Mouse (Mus musculus): ENCODE measurements at regions not wholly inside any gene's neighbourhood (a gene's known extent, or its start where the extent isn't known, plus 50 kb on each side); places are given as distances from the start of the nearest gene placed in this dataset.

DNA sequence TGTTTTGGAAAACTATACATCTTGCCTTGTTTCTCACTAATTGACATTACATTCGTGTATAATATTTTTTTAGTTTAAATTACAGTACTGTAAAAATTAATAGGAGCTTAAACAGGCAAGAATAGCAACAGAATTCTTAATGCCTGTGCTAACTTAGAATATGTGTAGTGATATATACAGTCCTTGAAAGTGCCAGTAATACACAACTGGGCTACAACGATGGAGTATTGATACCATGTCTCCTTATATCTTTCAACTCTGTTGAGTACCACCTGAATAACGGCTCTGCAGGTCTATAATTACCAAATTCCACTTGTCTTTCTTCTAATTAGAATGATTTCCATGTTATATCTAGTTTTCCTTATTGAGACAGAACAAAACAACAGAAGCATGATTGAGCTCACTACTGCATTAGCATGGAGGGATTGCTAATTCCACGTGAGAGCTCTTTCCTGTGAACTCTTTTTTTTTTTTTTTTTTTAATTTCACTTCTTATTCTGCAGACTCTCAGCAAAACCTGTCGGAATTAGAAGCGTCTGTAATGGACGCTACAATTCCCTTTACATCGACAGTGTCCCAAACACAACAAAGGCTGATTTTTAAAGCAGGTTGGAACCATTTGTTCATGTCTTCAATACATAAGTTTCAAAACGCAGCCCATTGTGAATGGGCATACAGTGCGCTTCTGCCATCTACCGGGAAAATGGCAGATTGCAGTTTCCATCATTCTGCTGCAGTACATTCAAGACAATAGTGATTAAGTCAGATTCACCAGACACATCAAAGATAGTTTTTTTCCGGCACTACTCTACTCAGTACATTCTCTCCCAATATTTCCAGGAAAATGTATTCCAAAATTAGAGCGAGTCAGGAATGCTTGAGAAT is 300.8 kb upstream of the Gpc5 start:
- WGBS, result 26% methylated on average over 13 of the region's 13 CpGs
- no peak overlapping the region for H3K4me3 ChIP-seq (ENCODE audit: control insufficient read depth, insufficient read depth, low read length)
- no peaks in the 10 kb centered on the region for H3K27me3 ChIP-seq (ENCODE audit: control insufficient read depth, insufficient read depth, low read length)
- TF ChIP-seq POLR2A (IDR thresholded peaks at IDR 0.05; ENCODE audit: control insufficient read depth, extremely low read depth, insufficient read depth, low read length, poor library complexity), result no peak
- TF ChIP-seq CTCF (IDR thresholded peaks at IDR 0.05; ENCODE audit: borderline replicate concordance, control insufficient read depth, extremely low read depth, insufficient read depth, low read length, poor library complexity), result no peak
- no peaks in the 10 kb centered on the region for H3K36me3 ChIP-seq (ENCODE audit: control insufficient read depth, insufficient read depth, low read length)
- no peaks in the 10 kb centered on the region for H3K4me1 ChIP-seq (replicated peaks; ENCODE audit: control insufficient read depth, insufficient read depth, low read length)
- no peak overlapping the region for H3K27ac ChIP-seq (ENCODE audit: control insufficient read depth, insufficient read depth, low read length)
- DNase-seq, result peak; percentile 39

DNA sequence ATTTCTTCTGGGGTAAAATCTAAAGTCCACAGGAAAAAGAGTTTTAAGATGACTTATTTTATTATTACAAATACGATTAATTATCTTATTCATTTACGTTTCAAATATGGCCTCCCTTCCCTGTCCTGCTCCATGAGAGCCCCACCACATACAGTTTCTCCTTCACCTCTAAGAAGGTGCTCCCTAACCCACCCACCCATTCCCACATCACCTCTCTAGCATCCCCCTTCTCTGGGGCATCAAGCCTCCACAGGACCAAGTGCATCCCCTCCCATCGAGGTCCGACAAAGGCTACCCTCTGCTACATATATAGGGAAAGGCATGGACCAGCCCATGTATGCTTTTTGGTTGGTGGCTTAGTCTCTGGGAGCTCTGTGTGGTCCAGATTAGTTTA is 300.2 kb upstream of the Gpc5 start:
- Histone ChIP-seq H3K36me3 (ENCODE audit: control insufficient read depth, insufficient read depth, low read length) (no peaks in the 10 kb centered on the region), H3K27me3 (ENCODE audit: control insufficient read depth, insufficient read depth, low read length) (no peaks in the 10 kb centered on the region), H3K4me3 (ENCODE audit: control insufficient read depth, insufficient read depth, low read length) (no peak overlapping the region), H3K4me1 (replicated peaks; ENCODE audit: control insufficient read depth, insufficient read depth, low read length) (no peaks in the 10 kb centered on the region), H3K27ac (ENCODE audit: control insufficient read depth, insufficient read depth, low read length) (no peak overlapping the region)
- TF ChIP-seq CTCF (IDR thresholded peaks at IDR 0.05; ENCODE audit: borderline replicate concordance, control insufficient read depth, extremely low read depth, insufficient read depth, low read length, poor library complexity) (no peak), POLR2A (IDR thresholded peaks at IDR 0.05; ENCODE audit: control insufficient read depth, extremely low read depth, insufficient read depth, low read length, poor library complexity) (no peak)
- 72% methylated on average over 4 of the region's 4 CpGs for WGBS
- DNase-seq, result no peak

DNA sequence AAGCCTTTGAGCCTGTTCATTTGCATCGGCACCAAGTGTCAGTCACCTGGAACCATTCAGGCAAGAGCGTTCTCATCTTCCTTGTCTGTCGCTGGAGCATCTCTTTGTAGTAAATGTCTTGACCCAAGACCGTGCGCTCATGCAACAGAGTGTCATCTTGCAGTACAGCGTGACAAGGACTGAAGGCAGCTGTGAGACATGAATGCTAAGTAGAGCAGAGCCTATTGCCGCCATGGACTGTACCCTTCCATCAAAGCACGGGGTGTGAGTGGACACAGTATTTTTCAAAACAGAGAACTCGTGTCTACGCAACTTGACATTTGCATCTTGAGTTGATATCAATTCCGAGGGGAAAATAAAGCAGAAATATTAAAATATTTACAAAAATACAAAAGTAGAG is 287.4 kb upstream of the Gpc5 start:
- TF ChIP-seq CTCF (IDR thresholded peaks at IDR 0.05; ENCODE audit: borderline replicate concordance, control insufficient read depth, extremely low read depth, insufficient read depth, low read length, poor library complexity) (no peak), POLR2A (IDR thresholded peaks at IDR 0.05; ENCODE audit: control insufficient read depth, extremely low read depth, insufficient read depth, low read length, poor library complexity) (no peak)
- 95% methylated on average over 11 of the region's 11 CpGs for WGBS
- DNase-seq, result no peak
- no peaks in the 10 kb centered on the region for H3K36me3 ChIP-seq (ENCODE audit: control insufficient read depth, insufficient read depth, low read length)
- H3K27me3 ChIP-seq (ENCODE audit: control insufficient read depth, insufficient read depth, low read length), result no peaks in the 10 kb centered on the region
- no peak overlapping the region for H3K27ac ChIP-seq (ENCODE audit: control insufficient read depth, insufficient read depth, low read length)
- no peak overlapping the region for H3K4me3 ChIP-seq (ENCODE audit: control insufficient read depth, insufficient read depth, low read length)
- no peaks in the 10 kb centered on the region for H3K4me1 ChIP-seq (replicated peaks; ENCODE audit: control insufficient read depth, insufficient read depth, low read length)

GRCm38 (mm10) chr14:114808621-114809020 is 283.4 kb upstream of the Gpc5 start:
- Histone ChIP-seq H3K4me3 (ENCODE audit: control insufficient read depth, insufficient read depth, low read length) (no peak overlapping the region), H3K27me3 (ENCODE audit: control insufficient read depth, insufficient read depth, low read length) (no peaks in the 10 kb centered on the region), H3K4me1 (replicated peaks; ENCODE audit: control insufficient read depth, insufficient read depth, low read length) (no peaks in the 10 kb centered on the region), H3K27ac (ENCODE audit: control insufficient read depth, insufficient read depth, low read length) (no peak overlapping the region), H3K36me3 (ENCODE audit: control insufficient read depth, insufficient read depth, low read length) (no peaks in the 10 kb centered on the region)
- WGBS, result 95% methylated on average over 2 of the region's 2 CpGs
- no peak for DNase-seq
- TF ChIP-seq POLR2A (IDR thresholded peaks at IDR 0.05; ENCODE audit: control insufficient read depth, extremely low read depth, insufficient read depth, low read length, poor library complexity), result no peak
- TF ChIP-seq CTCF (IDR thresholded peaks at IDR 0.05; ENCODE audit: borderline replicate concordance, control insufficient read depth, extremely low read depth, insufficient read depth, low read length, poor library complexity), result no peak

DNA sequence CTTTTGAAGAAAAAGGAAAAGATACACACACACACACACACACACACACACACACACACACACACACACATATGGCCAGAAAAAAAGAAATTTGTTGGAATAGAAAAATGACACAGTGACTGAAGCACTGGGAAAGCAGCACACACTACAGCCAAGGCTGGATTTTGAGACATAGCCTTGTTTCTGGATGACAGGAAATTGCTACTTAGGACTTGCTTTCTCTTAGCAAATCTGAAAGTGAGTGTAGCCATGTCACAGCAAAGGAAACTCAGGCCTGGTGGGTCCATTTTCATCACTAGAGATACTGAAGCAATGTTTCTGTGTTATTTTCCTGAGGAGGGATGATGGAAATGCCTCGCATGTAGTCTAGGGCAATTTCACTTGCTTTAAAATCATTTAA is 271.3 kb upstream of the Gpc5 start:
- DNase-seq, result no peak
- no peaks in the 10 kb centered on the region for H3K27me3 ChIP-seq (ENCODE audit: control insufficient read depth, insufficient read depth, low read length)
- no peak for TF ChIP-seq POLR2A (IDR thresholded peaks at IDR 0.05; ENCODE audit: control insufficient read depth, extremely low read depth, insufficient read depth, low read length, poor library complexity)
- no peak for TF ChIP-seq CTCF (IDR thresholded peaks at IDR 0.05; ENCODE audit: borderline replicate concordance, control insufficient read depth, extremely low read depth, insufficient read depth, low read length, poor library complexity)
- no peaks in the 10 kb centered on the region for H3K4me1 ChIP-seq (replicated peaks; ENCODE audit: control insufficient read depth, insufficient read depth, low read length)
- H3K27ac ChIP-seq (ENCODE audit: control insufficient read depth, insufficient read depth, low read length), result no peak overlapping the region
- no peaks in the 10 kb centered on the region for H3K36me3 ChIP-seq (ENCODE audit: control insufficient read depth, insufficient read depth, low read length)
- WGBS, result 70% methylated on average over 1 of the region's 1 CpGs
- H3K4me3 ChIP-seq (ENCODE audit: control insufficient read depth, insufficient read depth, low read length), result no peak overlapping the region

DNA sequence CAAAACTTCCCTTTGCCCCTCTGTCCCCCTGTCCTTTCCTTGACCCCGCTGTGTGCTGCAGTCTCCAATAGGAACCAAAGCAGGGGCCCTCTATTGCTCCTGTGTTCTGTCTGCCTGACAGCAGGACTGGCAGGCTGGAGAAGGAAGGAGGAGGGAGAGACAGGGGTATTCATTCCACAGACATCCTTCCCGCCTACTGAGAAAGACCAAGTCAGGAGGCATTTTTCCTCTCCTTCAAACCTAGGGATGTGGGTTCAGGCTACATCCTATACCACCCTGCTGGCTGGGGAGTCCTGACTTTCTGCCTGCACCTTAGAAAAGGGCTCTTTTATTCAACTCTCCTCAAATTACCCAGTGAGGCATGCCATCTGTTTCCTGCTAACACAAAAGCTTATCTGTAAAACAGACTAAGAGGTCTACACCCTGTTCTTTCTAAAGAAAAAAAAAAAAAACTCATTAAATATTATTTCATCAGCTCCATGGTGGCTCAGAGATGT is 270.9 kb upstream of the Gpc5 start:
- DNase-seq, result no peak
- Histone ChIP-seq H3K4me3 (ENCODE audit: control insufficient read depth, insufficient read depth, low read length) (no peak overlapping the region), H3K4me1 (replicated peaks; ENCODE audit: control insufficient read depth, insufficient read depth, low read length) (no peaks in the 10 kb centered on the region), H3K27ac (ENCODE audit: control insufficient read depth, insufficient read depth, low read length) (no peak overlapping the region), H3K36me3 (ENCODE audit: control insufficient read depth, insufficient read depth, low read length) (no peaks in the 10 kb centered on the region), H3K27me3 (ENCODE audit: control insufficient read depth, insufficient read depth, low read length) (no peaks in the 10 kb centered on the region)
- TF ChIP-seq CTCF (IDR thresholded peaks at IDR 0.05; ENCODE audit: borderline replicate concordance, control insufficient read depth, extremely low read depth, insufficient read depth, low read length, poor library complexity), result no peak
- TF ChIP-seq POLR2A (IDR thresholded peaks at IDR 0.05; ENCODE audit: control insufficient read depth, extremely low read depth, insufficient read depth, low read length, poor library complexity), result no peak
- 88% methylated on average over 2 of the region's 2 CpGs for WGBS
